Mouse (Mus musculus): Measurements from ENCODE around the gene Col4a2.

The Col4a2 gene

DNA sequence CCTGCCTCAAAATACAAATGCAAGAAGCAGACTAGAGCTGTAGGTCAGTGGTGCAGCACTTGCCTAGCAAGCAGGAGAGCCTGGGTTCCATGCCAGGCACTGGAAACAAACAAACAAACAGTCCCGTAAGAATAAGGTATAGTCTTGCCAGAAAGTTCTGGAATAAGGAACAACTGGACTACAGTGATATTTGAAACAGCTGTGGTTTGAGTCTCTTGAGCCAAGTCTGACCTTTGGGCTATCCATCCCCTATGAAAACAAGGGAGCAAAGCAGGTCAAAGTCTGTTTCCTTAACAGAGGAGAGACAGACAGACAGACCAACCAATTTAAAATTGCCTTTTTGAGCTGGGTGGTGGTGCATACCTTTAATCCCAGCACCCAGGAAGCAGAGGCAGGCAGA lies 11.1 kb downstream of the Col4a2 start:
- no peak for DNase-seq (ENCODE audit: low read depth, low spot score)

GRCm38 (mm10) chr8:11324801-11325395 lies 12.3 kb downstream of the Col4a2 start:
- no peak for DNase-seq (ENCODE audit: low read depth, low spot score)

- no peak for DNase-seq (ENCODE audit: low read depth, low spot score)
Measured at GRCm38 (mm10) chr8:11327298-11327697, 14.7 kb downstream of the Col4a2 start.

- no peak for DNase-seq (ENCODE audit: low read depth, low spot score)
Measured at GRCm38 (mm10) chr8:11327722-11328417, 15.3 kb downstream of the Col4a2 start.

DNA sequence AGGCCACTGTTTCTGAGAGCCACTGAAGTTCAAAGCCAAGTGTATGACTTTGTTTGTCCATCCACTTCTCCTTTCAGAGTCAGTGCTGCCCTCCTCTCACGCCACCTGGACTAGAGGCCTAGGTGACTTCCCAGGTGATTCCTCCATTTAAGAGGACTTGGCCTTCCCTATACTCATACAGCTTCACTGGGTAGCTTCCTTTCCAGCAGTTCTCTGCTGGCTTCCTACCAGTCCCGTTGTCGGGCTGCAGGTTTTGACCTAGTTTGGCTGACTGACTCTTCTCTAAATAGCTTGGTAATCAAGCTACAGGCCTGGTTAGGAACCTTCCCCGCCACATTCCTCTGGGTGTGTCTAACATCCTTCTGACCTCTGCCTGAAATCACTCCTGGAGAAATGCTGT lies 19.0 kb downstream of the Col4a2 start:
- DNase-seq (ENCODE audit: low read depth, low spot score): no peak

- no peak for DNase-seq (ENCODE audit: low read depth, low spot score)
Measured at GRCm38 (mm10) chr8:11333746-11334145, 21.1 kb downstream of the Col4a2 start.

DNA sequence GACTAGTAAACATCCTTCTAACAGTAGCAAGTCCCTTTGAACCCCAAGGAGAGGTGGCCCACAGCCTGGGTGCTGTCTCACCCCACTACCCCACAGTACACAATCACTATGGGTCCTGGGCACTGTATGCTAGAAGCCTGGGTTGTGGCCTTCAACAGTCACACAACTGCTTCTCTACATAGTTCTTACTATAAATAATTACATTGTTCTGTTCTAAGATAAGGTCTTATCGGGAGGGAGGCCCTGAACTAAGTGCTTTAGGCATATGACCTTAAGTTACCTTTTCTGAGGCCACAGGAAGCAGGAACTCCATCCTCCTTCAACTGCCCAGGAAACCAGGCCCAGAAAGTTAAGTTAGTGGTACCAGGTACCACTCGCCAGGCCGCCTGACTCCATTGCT lies 21.9 kb downstream of the Col4a2 start:
- no peak for DNase-seq (ENCODE audit: low read depth, low spot score)

DNA sequence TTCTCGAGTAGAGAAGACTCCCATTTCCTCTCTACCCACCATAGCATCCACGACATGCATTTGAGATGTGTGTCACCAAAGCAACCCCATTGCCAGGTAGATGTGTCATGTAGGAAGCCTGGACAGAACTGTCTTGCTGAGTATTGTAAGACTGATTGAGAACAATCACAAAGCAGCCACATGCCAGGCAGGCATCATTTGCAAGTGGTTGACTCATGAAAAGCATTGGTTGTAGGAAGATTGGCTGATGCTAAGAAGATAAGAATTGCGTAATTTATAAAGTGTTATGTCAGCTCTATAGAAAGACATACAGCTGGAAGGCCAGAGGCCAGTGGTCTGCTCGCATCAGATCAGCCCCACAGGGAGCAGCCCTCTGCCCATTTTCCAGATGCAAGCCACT lies 22.6 kb downstream of the Col4a2 start:
- DNase-seq (ENCODE audit: low read depth, low spot score): no peak

DNA sequence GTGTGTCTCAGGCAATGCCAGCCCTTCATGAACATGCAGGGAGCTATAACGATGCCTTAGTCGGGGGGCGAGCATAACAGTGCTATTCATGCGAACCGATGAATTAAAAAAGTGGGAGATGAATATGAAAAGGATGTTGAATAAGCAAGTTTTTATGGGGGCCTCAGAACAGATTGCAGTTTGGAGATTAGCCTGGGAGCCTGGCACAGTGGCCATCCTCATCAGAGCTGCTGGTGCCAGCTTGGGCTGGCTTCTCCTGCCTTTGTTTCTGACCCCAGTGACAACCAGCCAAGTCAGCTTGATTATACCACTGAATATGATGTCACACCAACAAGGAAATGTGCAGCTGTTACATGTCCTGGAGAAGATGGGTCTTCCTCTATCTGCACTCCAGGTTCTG lies 23.7 kb downstream of the Col4a2 start:
- DNase-seq (ENCODE audit: low read depth, low spot score): no peak

GRCm38 (mm10) chr8:11337642-11338041 lies 25.0 kb downstream of the Col4a2 start:
- no peak for DNase-seq (ENCODE audit: low read depth, low spot score)

GRCm38 (mm10) chr8:11338507-11338906 lies 25.9 kb downstream of the Col4a2 start:
- no peak for DNase-seq (ENCODE audit: low read depth, low spot score)

DNA sequence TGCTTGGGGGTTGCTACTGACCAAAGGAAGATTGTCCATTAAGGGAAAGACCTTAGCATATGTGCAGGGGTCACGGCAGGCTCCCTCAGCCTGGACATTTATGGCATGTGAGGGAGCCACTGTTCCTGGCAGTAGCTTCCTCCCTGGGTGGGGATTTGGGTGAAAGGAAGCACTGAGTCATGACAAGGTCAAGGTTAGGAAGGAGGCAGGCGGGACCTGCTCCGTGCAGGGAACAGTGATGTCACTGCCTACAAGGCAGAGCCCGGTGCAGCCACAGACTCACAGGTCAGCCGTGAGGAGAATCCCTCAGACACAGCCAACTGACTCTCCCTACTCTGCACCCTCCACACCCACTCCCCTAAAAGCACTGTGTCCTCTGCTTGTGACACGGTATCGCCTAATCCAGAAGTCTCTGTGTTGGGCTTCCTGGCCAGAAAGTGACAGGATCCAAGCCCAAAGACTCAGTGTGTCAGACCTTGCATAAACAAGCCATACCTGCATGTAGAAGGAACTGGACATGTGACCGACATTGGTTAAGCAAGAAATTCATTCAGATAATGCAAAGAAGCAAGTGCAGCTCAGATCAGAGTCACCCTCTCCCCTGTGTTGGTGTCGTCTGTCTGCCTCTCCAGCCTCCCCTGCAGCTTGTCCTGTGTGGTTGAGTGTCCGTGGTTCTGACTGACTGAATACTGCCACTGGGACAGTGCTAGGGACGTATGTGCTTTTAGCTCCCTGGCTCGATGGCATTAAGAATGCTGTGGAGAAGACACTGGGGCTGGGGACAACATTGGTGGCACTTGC lies 27.9 kb downstream of the Col4a2 start:
- DNase-seq (ENCODE audit: low read depth, low spot score): peak; percentile 69

GRCm38 (mm10) chr8:11341111-11341566 lies 28.5 kb downstream of the Col4a2 start:
- no peak for DNase-seq (ENCODE audit: low read depth, low spot score)

- DNase-seq (ENCODE audit: low read depth, low spot score): no peak
Measured at GRCm38 (mm10) chr8:11344459-11344858, 31.9 kb downstream of the Col4a2 start.

- DNase-seq (ENCODE audit: low read depth, low spot score): no peak
Measured at GRCm38 (mm10) chr8:11346225-11346624, 33.6 kb downstream of the Col4a2 start.

- no peak for DNase-seq (ENCODE audit: low read depth, low spot score)
Measured at GRCm38 (mm10) chr8:11347699-11348098, 35.1 kb downstream of the Col4a2 start.

GRCm38 (mm10) chr8:11348622-11349021 lies 36.0 kb downstream of the Col4a2 start:
- DNase-seq (ENCODE audit: low read depth, low spot score): no peak

- DNase-seq (ENCODE audit: low read depth, low spot score): no peak
Measured at GRCm38 (mm10) chr8:11351355-11351754, 38.8 kb downstream of the Col4a2 start.

DNA sequence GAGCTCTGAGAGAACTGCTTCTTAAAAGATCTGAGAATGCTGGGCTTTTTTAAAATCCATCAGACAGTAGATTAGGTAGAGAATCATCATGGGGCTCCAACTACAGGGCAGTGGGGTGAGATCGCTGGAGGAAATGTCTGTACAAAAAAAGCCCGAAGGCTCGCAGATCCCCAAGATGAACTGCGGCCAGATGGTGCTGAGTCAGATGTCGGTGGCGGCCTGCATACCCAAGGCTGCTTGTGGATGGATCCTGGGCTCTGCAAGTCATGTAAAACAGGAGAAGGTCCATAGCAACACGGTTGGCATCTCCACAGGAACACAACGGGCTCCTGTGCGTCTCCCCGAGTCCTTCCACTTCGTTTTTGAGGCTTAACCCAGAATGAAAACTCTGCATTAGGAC lies 39.9 kb downstream of the Col4a2 start:
- DNase-seq (ENCODE audit: low read depth, low spot score): no peak

- DNase-seq (ENCODE audit: low read depth, low spot score): peak; percentile 51
Measured at GRCm38 (mm10) chr8:11354800-11355451, 42.3 kb downstream of the Col4a2 start.

DNA sequence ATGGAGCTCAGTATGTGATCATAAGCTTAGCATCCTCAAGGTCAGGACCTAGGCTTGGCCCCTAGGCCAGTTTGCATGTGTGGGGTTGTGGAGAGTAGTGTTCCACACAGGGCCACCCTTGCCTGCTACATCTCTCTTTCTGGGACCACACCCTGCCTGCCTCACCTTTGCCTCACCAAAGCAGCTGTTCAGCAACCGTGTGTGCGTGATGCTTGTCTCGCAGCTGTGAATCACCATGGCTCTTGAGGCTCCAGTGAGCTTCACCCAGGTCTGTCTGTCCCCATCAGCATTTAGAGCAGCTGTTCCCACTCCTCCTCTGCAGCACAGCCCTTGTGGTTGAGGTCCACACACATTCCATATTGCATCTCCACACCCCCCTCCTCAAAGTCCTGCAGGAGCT lies 43.3 kb downstream of the Col4a2 start:
- DNase-seq (ENCODE audit: low read depth, low spot score): no peak

GRCm38 (mm10) chr8:11356776-11357175 lies 44.2 kb downstream of the Col4a2 start:
- no peak for DNase-seq (ENCODE audit: low read depth, low spot score)
